Mouse (Mus musculus) lung, adult 2 months (tissue): ENCODE data around the gene Ppp1r9b. TPM values are rescaled to one million over a fixed set of nuclear protein-coding genes. Genes with fewer than 3 reads are reported as not detected.
A peak's percentile ranks its signal among the peaks of the same experiment; 100 is the strongest.

ENCODE experiments used
- DNase-seq: peaks from one replicate; pipeline ENCODE4 v3.0.0; 2022
- H3K4me1 ChIP-seq: fragments of 200-500 bp; 2 replicates; pipeline ENCODE4 v1.6.1; 2011; ENCODE audit warnings: low read length; ENCODE audit not compliant: control insufficient read depth, insufficient read depth
- H3K4me3 ChIP-seq: fragments of 200-500 bp; replicated peaks from 2 replicates; pipeline ENCODE3; 2011; ENCODE audit warnings: low read depth, mild to moderate bottlenecking, control low read depth, low read length; ENCODE audit errors: extremely low read depth
- CTCF ChIP-seq: fragments of 200-500 bp; IDR thresholded peaks from 2 replicates; pipeline ENCODE4 v1.5.1; 2011; ENCODE audit warnings: mild to moderate bottlenecking, low read length, control low read depth; ENCODE audit not compliant: insufficient read depth
- POLR2A ChIP-seq: fragments of 200-500 bp; IDR thresholded peaks from 2 replicates; pipeline ENCODE4 v1.6.1; 2011; ENCODE audit warnings: low read depth, mild to moderate bottlenecking, control low read depth, low read length, borderline replicate concordance; ENCODE audit errors: extremely low read depth
- WGBS: fragments of 180-500 bp; shearing (Covaris S2); methylation state at CpG from one replicate; pipeline ENCODE4 v1.1.7; 2018; 5-methylcytosine and 5-hydroxymethylcytosine counted together
- polyA plus RNA-seq: library from polyadenylated mRNA; depleted of rRNA; stranded (reverse); fragments of >200 nt; gene quantifications from 2 replicates; pipeline ENCODE4 v1.2.3, GENCODE M21; 2012

Gene Ppp1r9b
- polyA plus RNA-seq, 1 experiment = 67.7 TPM

DNA sequence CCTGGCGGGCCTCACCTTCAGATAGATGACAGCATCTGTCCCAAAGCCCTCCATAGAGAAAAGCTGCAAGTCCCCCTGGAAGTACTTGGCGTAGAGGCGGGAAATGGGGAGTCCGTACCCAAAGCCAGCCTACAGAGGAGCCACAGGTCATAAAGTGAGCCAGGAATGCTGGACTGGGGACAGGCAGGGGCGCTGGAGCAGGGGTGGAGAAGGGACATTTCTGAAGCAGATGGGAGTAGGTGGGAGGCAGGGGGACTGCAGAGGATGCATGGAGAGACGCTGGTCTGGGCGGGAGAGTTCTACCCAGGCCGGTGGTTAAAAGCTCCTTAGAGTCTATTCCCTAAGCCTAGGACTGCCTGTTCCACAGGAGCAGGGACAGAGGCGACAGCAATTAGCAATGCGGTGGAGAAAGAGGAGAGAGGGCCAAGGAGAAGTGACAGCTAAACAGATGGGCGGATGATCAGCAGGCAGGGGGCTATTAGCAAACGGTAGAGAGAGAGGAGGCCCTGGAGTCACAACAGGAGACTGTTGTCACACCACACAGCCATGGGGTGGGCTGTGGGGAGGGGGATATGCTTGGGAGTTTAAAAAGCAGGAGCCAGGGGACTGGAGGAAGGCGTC lies 37.1 kb downstream of the Ppp1r9b start:
- Histone ChIP-seq H3K4me3 (no peak overlapping the region), H3K4me1 (peaks cover 8% of the 10 kb centered on the region)
- WGBS = 72% methylated on average over 13 of the region's 13 CpGs
- TF ChIP-seq POLR2A (no peak), CTCF (no peak)
- DNase-seq = no peak

DNA sequence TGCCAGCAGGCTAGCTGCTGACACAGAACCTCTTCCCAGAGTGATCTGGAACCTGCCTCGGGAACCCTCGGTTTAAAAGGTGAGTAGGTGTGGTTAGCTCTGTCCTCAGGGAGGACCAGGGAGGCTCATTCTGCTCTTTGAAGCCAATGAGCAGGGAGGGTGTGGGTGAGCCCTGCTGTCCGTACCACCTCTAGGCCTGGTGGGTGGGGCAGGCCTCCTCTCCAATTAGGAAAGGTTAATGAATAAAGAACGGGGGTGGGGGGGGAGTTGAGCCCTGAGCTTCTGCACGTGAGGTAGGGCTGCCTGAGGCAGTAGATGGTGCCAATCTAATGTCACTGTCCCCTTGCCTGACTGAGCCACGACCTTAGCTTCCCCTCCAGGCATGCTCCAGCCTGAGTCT lies 42.1 kb downstream of the Ppp1r9b start:
- H3K4me1 ChIP-seq = no peaks in the 10 kb centered on the region
- TF ChIP-seq CTCF = no peak
- no peak for TF ChIP-seq POLR2A
- DNase-seq = no peak
- no peak overlapping the region for H3K4me3 ChIP-seq
- WGBS = 58% methylated on average over 6 of the region's 6 CpGs

DNA sequence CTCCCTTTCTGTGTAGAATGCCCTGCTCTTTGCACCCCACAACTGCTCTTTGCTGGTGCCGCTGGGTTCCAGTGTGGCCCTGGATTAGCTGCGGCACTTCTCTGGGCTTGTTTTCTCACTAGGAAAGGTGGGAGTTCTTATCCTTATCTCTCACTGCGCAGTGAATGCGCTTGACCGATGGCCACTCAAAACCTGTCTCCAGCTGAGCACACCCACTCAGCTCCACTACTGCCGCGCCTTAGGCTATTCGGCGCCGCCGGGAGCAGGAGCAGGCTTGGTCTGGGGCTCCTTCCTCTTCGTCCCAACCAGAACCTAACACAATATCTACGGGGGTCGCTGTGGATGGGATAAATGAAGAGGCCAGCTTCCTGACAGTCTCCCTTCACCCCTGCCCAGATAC lies 42.8 kb downstream of the Ppp1r9b start:
- 61% methylated on average over 14 of the region's 14 CpGs for WGBS
- TF ChIP-seq POLR2A = no peak
- TF ChIP-seq CTCF = no peak

GRCm38 (mm10) chr11:95034902-95035301 lies 44.1 kb downstream of the Ppp1r9b start:
- no peak for DNase-seq
- Histone ChIP-seq H3K4me1 (no peaks in the 10 kb centered on the region), H3K4me3 (no peak overlapping the region)
- no peak for TF ChIP-seq POLR2A
- no peak for TF ChIP-seq CTCF
- 71% methylated on average over 10 of the region's 10 CpGs for whole genome bisulfite sequencing

More for the DNA sequence above, 42.8 kb downstream of the Ppp1r9b start:
- H3K4me3 ChIP-seq = no peak overlapping the region
- DNase-seq = no peak
- H3K4me1 ChIP-seq = no peaks in the 10 kb centered on the region

- WGBS = 95% methylated on average over 5 of the region's 5 CpGs
- DNase-seq = no peak
- TF ChIP-seq POLR2A = no peak
- no peak for TF ChIP-seq CTCF
- Histone ChIP-seq H3K4me1 (no peaks in the 10 kb centered on the region), H3K4me3 (no peak overlapping the region)
Observed at GRCm38 (mm10) chr11:95036521-95036920, 45.7 kb downstream of the Ppp1r9b start.

DNA sequence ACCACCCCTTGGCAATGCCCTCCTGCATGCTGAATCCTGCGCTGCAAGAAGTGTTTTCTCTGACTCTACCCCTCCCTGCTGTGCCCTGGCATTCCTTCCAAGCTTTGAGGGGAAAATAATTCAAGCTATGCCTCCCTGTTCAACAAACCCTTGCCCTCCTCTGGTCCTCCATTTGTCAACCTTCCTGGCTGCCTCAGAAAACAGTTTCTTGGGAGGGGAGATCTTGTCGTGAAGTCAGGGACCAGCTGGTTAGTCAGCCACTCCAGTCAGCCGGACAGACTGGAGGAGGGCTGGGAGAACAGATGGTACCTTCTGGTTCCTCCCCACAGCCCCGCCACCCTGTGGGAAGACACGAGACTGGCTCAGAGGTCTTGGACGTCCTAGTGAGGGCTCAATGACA lies 46.5 kb downstream of the Ppp1r9b start:
- WGBS = 65% methylated on average over 6 of the region's 6 CpGs
- Histone ChIP-seq H3K4me1 (no peaks in the 10 kb centered on the region), H3K4me3 (no peak overlapping the region)
- no peak for TF ChIP-seq CTCF
- no peak for TF ChIP-seq POLR2A
- no peak for DNase-seq

DNA sequence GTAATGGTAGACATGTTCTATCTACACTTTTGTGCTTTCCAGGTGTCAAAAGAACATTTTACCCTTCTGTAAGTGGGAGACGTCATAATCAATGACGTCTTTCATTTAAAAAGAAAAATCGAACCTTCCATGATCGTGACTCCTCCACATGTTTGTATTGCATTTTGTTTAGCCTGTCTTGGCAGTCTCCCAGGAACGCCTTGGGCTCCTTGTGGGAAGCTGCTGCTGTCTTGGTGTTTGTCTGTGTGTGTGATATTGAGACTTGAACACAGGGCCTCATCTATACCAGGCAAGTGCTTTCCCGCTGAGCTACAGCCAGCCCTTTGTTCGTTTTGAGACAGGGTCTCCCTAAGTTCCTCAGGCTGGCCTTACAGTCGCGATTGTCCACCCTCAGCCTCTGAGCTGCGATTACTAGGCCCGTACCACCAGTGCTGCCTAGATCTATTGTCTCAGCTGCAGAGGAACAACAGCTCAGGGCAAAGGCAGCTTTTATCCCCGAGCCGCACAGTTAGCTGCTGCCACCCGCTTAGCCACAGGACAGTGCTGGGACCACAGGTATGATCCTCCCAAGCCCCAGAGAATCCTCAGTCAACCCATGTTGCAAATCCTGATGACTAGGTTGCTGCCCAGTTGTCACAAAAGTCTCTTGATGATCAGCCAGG lies 47.5 kb downstream of the Ppp1r9b start:
- Histone ChIP-seq H3K4me1 (no peaks in the 10 kb centered on the region), H3K4me3 (no peak overlapping the region)
- 76% methylated on average over 14 of the region's 14 CpGs for WGBS
- TF ChIP-seq POLR2A = no peak
- no peak for TF ChIP-seq CTCF
- no peak for DNase-seq

- Histone ChIP-seq H3K4me1 (no peaks in the 10 kb centered on the region), H3K4me3 (no peak overlapping the region)
- DNase-seq = no peak
- TF ChIP-seq POLR2A = no peak
- TF ChIP-seq CTCF = no peak
- WGBS = 78% methylated on average over 13 of the region's 13 CpGs
Observed at GRCm38 (mm10) chr11:95038818-95039655, 48.2 kb downstream of the Ppp1r9b start.

- H3K4me3 ChIP-seq = no peak overlapping the region
- 65% methylated on average over 4 of the region's 4 CpGs for WGBS
- no peak for TF ChIP-seq CTCF
- no peak for TF ChIP-seq POLR2A
- no peak for DNase-seq
- H3K4me1 ChIP-seq = no peaks in the 10 kb centered on the region
Observed at GRCm38 (mm10) chr11:95039766-95040165, 48.9 kb downstream of the Ppp1r9b start.

GRCm38 (mm10) chr11:95040491-95041138 lies 49.8 kb downstream of the Ppp1r9b start:
- DNase-seq = peak; percentile 72
- Histone ChIP-seq H3K4me1 (no peaks in the 10 kb centered on the region), H3K4me3 (peak overlapping the region; percentile 84)
- WGBS = 2% methylated on average over 20 of the region's 20 CpGs
- peak; percentile 50; the same call in 1 of the 2 replicates for TF ChIP-seq POLR2A
- TF ChIP-seq CTCF = no peak
